Mouse (Mus musculus) liver, postnatal 0 days (tissue): Measurements from ENCODE around the gene Fhdc1. TPM values are rescaled to one million over a fixed set of nuclear protein-coding genes. Genes with fewer than 3 reads are reported as not detected.

Source experiments
- ATAC-seq: fragments of 200-750 bp; cut with Nextera tagmentation; 2 replicates; pipeline ENCODE4 v1.8.0; 2017; ENCODE audit warnings: mild to moderate bottlenecking, moderate library complexity
- DNase-seq: peaks from one replicate; pipeline ENCODE4 v3.0.0-alpha.2; 2016
- H3K27ac ChIP-seq: fragments of 300-500 bp; sonication (generic); 2 replicates; pipeline ENCODE4 v1.5.1; 2014; ENCODE audit warnings: antibody characterized with exemption, moderate library complexity, mild to moderate bottlenecking, low read depth
- H3K27me3 ChIP-seq: fragments of 300-500 bp; sonication (generic); 2 replicates; pipeline ENCODE4 v1.6.1; 2014; ENCODE audit warnings: low read length, control low read depth, mixed read lengths; ENCODE audit not compliant: insufficient read depth
- H3K36me3 ChIP-seq: fragments of 300-500 bp; sonication (generic); replicated peaks from 2 replicates; pipeline ENCODE4 v1.6.1; 2014; ENCODE audit warnings: mild to moderate bottlenecking, control low read depth, low read length, moderate library complexity, mixed read lengths; ENCODE audit not compliant: insufficient read depth
- H3K4me1 ChIP-seq: fragments of 300-500 bp; sonication (generic); 2 replicates; pipeline ENCODE4 v1.6.1; 2014; ENCODE audit warnings: antibody characterized with exemption, mild to moderate bottlenecking, control low read depth; ENCODE audit not compliant: insufficient read depth
- H3K4me2 ChIP-seq: fragments of 300-500 bp; sonication (generic); 2 replicates; pipeline ENCODE4 v1.6.1; 2014; ENCODE audit warnings: low read depth, mild to moderate bottlenecking, low read length, moderate library complexity, mixed read lengths
- H3K4me3 ChIP-seq: fragments of 300-500 bp; sonication (generic); 2 replicates; pipeline ENCODE4 v1.5.1; 2014; ENCODE audit warnings: low read depth, low read length
- H3K9ac ChIP-seq: fragments of 300-500 bp; sonication (generic); replicated peaks from 2 replicates; pipeline ENCODE4 v1.6.1; 2014; ENCODE audit warnings: mild to moderate bottlenecking, moderate library complexity
- H3K9me3 ChIP-seq: fragments of 300-500 bp; sonication (generic); 2 replicates; pipeline ENCODE4 v1.6.1; 2016; ENCODE audit warnings: mild to moderate bottlenecking, control low read depth, low read length, mixed read lengths
- CTCF ChIP-seq: sonication (generic); IDR thresholded peaks from 2 replicates; pipeline ENCODE4 v1.5.1; 2016; ENCODE audit warnings: antibody characterized with exemption, low read depth
- EP300 ChIP-seq: IDR thresholded peaks from 2 replicates; pipeline ENCODE4 v1.6.1; 2016; ENCODE audit warnings: antibody characterized with exemption, low read depth, mild to moderate bottlenecking
- WGBS: fragments of 180-500 bp; shearing (Covaris S2); extraction: QIAGEN DNeasy Blood & Tissue Kit; methylation state at CpG from one replicate; pipeline ENCODE4 v1.1.7; 2014; ENCODE audit not compliant: insufficient replicate concordance; 5-methylcytosine and 5-hydroxymethylcytosine counted together
- polyA plus RNA-seq: library from polyadenylated mRNA; unstranded; fragments of >200 nt; fragmentation: Nextera tagmentation; extraction: Ambion mirVana; gene quantifications from 2 replicates; pipeline ENCODE4 v1.2.1, GENCODE M21; 2015

Fhdc1 gene
- polyA plus RNA-seq, 1 experiment from 2014 or later, result 19.1 TPM

GRCm38 (mm10) chr3:84432797-84433445, 47.3 kb downstream of the Fhdc1 start:
- H3K36me3 ChIP-seq, result no peaks in the 10 kb centered on the region
- 82% methylated on average over 10 of the region's 10 CpGs for WGBS
- no peak for TF ChIP-seq CTCF
- no peak for TF ChIP-seq EP300
- DNase-seq (no peak), ATAC-seq (no peak)
- H3K4me2 ChIP-seq, result no peak overlapping the region
- H3K4me1 ChIP-seq, result peaks cover 16% of the 10 kb centered on the region; the same call in 1 of the 2 replicates
- H3K4me3 ChIP-seq, result no peak overlapping the region
- no peak overlapping the region for H3K9ac ChIP-seq
- no peak overlapping the region for H3K27ac ChIP-seq
- H3K9me3 ChIP-seq, result no peaks in the 10 kb centered on the region
- H3K27me3 ChIP-seq, result no peaks in the 10 kb centered on the region

GRCm38 (mm10) chr3:84431257-84431656, 49.0 kb downstream of the Fhdc1 start:
- no peak overlapping the region for H3K4me3 ChIP-seq
- no peak for DNase-seq
- H3K9ac ChIP-seq, result no peak overlapping the region
- no peaks in the 10 kb centered on the region for H3K36me3 ChIP-seq
- WGBS, result 67% methylated on average over 5 of the region's 5 CpGs
- no peak for ATAC-seq
- H3K27me3 ChIP-seq, result no peaks in the 10 kb centered on the region
- H3K4me1 ChIP-seq, result peaks cover 16% of the 10 kb centered on the region; the same call in 1 of the 2 replicates
- no peaks in the 10 kb centered on the region for H3K9me3 ChIP-seq
- H3K4me2 ChIP-seq, result no peak overlapping the region
- TF ChIP-seq CTCF, result no peak
- no peak for TF ChIP-seq EP300
- H3K27ac ChIP-seq, result no peak overlapping the region

GRCm38 (mm10) chr3:84430152-84430551, 50.1 kb downstream of the Fhdc1 start:
- Histone ChIP-seq H3K9me3 (no peaks in the 10 kb centered on the region), H3K27me3 (no peaks in the 10 kb centered on the region), H3K4me2 (no peak overlapping the region), H3K4me3 (no peak overlapping the region), H3K4me1 (peaks cover 8% of the 10 kb centered on the region; the same call in 1 of the 2 replicates), H3K36me3 (no peaks in the 10 kb centered on the region), H3K27ac (no peak overlapping the region), H3K9ac (no peak overlapping the region)
- 43% methylated on average over 2 of the region's 2 CpGs for WGBS
- ATAC-seq (no peak), DNase-seq (no peak)
- TF ChIP-seq EP300 (no peak), CTCF (no peak)

- Histone ChIP-seq H3K36me3 (no peaks in the 10 kb centered on the region), H3K4me2 (no peak overlapping the region), H3K27me3 (no peaks in the 10 kb centered on the region), H3K4me1 (0 out of 2 replicates have a peak, but pooled peaks cover 7% of the 10 kb centered on the region), H3K9me3 (no peaks in the 10 kb centered on the region), H3K4me3 (no peak overlapping the region), H3K27ac (no peak overlapping the region), H3K9ac (no peak overlapping the region)
- ATAC-seq (peak; percentile 95), DNase-seq (peak; percentile 51)
- TF ChIP-seq CTCF, result no peak
- TF ChIP-seq EP300, result peak; percentile 19; the same call in 1 of the 2 replicates
- 67% methylated on average over 12 of the region's 12 CpGs for WGBS
These were observed 51.1 kb downstream of the Fhdc1 start for GRCm38 (mm10) chr3:84428994-84429725.

- WGBS, result 65% methylated on average over 5 of the region's 5 CpGs
- H3K36me3 ChIP-seq, result no peaks in the 10 kb centered on the region
These were observed 52.5 kb downstream of the Fhdc1 start for GRCm38 (mm10) chr3:84427779-84428178.

GRCm38 (mm10) chr3:84422340-84422739, 57.9 kb downstream of the Fhdc1 start:
- Histone ChIP-seq H3K27ac (no peak overlapping the region), H3K4me3 (no peak overlapping the region), H3K9me3 (no peaks in the 10 kb centered on the region), H3K9ac (no peak overlapping the region), H3K4me2 (no peak overlapping the region), H3K4me1 (no peaks in the 10 kb centered on the region), H3K27me3 (no peaks in the 10 kb centered on the region), H3K36me3 (no peaks in the 10 kb centered on the region)
- TF ChIP-seq EP300, result no peak
- no peak for TF ChIP-seq CTCF
- no peak for DNase-seq
- WGBS, result 60% methylated on average over 5 of the region's 5 CpGs
- ATAC-seq, result no peak

More at GRCm38 (mm10) chr3:84427779-84428178, 52.5 kb downstream of the Fhdc1 start:
- 0 out of 2 replicates have a peak, but pooled peaks cover 7% of the 10 kb centered on the region for H3K4me1 ChIP-seq
- TF ChIP-seq CTCF (no peak), EP300 (no peak)
- H3K27me3 ChIP-seq, result no peaks in the 10 kb centered on the region
- DNase-seq, result no peak
- H3K9me3 ChIP-seq, result no peaks in the 10 kb centered on the region
- no peak overlapping the region for H3K4me2 ChIP-seq
- H3K4me3 ChIP-seq, result no peak overlapping the region
- no peak overlapping the region for H3K27ac ChIP-seq
- H3K9ac ChIP-seq, result no peak overlapping the region
- no peak for ATAC-seq
